Mouse (Mus musculus): Measurements from ENCODE around the gene Mtfp1. TPM values are rescaled to one million over a fixed set of nuclear protein-coding genes. Genes with fewer than 3 reads are reported as not detected.

Gene Mtfp1
- polyA plus RNA-seq, 1 experiment from 2014 or later, result 20.4 TPM

DNA sequence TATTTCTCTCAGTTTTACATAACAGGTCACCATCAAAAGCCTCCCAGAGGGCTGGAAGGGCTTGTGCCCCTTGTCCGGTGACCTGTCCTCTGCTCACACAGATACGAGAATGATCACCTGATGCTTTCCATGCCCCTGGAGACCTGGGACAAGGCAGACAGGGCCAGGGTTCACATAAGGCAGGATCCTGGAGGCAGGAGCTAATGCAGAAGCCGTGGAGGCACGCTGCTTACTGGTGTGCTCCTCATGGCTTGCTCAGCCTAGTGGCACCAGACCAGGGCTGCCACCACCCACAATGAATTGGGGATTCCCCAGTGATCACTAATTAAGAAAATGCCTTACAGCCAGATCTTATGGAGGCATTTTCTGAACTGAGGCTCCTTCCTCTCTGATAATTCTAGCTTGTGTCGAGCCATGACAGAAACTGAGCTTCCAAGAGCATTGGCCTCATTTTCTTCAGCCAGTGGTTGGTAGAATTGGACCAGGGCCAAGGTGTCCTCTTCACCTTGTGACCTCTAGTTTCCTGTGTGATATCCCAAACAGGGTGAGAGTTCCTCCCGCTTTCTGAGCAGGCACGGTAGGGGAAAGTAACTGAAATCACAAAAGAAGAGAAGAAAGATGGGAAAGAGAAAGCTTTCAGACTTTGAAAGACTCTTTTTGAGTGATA, 16.8 kb downstream of the Mtfp1 start:
- no peaks in the 10 kb centered on the region for H3K27me3 ChIP-seq
- no peaks in the 10 kb centered on the region for H3K9me3 ChIP-seq (replicated peaks)
- no peak overlapping the region for H3K4me3 ChIP-seq (replicated peaks)
- no peaks in the 10 kb centered on the region for H3K4me1 ChIP-seq (replicated peaks)
- H3K9ac ChIP-seq, result no peak overlapping the region
- H3K4me2 ChIP-seq, result no peak overlapping the region
- WGBS (ENCODE audit: insufficient replicate concordance), result 56% methylated on average over 7 of the region's 7 CpGs
- no peak for ATAC-seq (ENCODE audit: insufficient read depth)
- H3K36me3 ChIP-seq (replicated peaks), result no peaks in the 10 kb centered on the region
- no peak overlapping the region for H3K27ac ChIP-seq (replicated peaks)

- Histone ChIP-seq H3K27me3 (no peaks in the 10 kb centered on the region), H3K4me2 (no peak overlapping the region), H3K9ac (no peak overlapping the region), H3K4me1 (replicated peaks) (no peaks in the 10 kb centered on the region), H3K36me3 (replicated peaks) (no peaks in the 10 kb centered on the region), H3K4me3 (replicated peaks) (no peak overlapping the region), H3K9me3 (replicated peaks) (no peaks in the 10 kb centered on the region), H3K27ac (replicated peaks) (no peak overlapping the region)
- 11% methylated on average over 8 of the region's 8 CpGs for WGBS (ENCODE audit: insufficient replicate concordance)
- ATAC-seq (ENCODE audit: insufficient read depth), result no peak
These were observed 18.6 kb downstream of the Mtfp1 start for GRCm38 (mm10) chr11:4076633-4077032.

- ATAC-seq (ENCODE audit: insufficient read depth), result no peak
- H3K9ac ChIP-seq, result no peak overlapping the region
- 46% methylated on average over 1 of the region's 1 CpGs for WGBS (ENCODE audit: insufficient replicate concordance)
These were observed 25.6 kb downstream of the Mtfp1 start for GRCm38 (mm10) chr11:4069664-4070063.

GRCm38 (mm10) chr11:4064627-4065122, 30.6 kb downstream of the Mtfp1 start, which contains the start of gene Sec14l3:
Sec14l3 (plus strand) TSS chr11:4064841.
- no peaks in the 10 kb centered on the region for H3K27me3 ChIP-seq
- no peaks in the 10 kb centered on the region for H3K4me1 ChIP-seq (replicated peaks)
- no peak within 1 kb of the TSS for H3K4me2 ChIP-seq
- H3K9me3 ChIP-seq (replicated peaks), result no peaks in the 10 kb centered on the region
- no peak within 1 kb of the TSS for H3K4me3 ChIP-seq (replicated peaks)
- no peaks in the 10 kb centered on the region for H3K36me3 ChIP-seq (replicated peaks)
- no peak within 1 kb of the TSS for H3K27ac ChIP-seq (replicated peaks)
- H3K9ac ChIP-seq, result no peak within 1 kb of the TSS
- ATAC-seq (ENCODE audit: insufficient read depth), result no peak
- 38% methylated on average over 5 of the region's 5 CpGs for WGBS (ENCODE audit: insufficient replicate concordance)

More at GRCm38 (mm10) chr11:4069664-4070063, 25.6 kb downstream of the Mtfp1 start:
- Histone ChIP-seq H3K4me2 (no peak overlapping the region), H3K9me3 (replicated peaks) (no peaks in the 10 kb centered on the region), H3K4me3 (replicated peaks) (no peak overlapping the region), H3K27ac (replicated peaks) (no peak overlapping the region), H3K36me3 (replicated peaks) (no peaks in the 10 kb centered on the region), H3K27me3 (no peaks in the 10 kb centered on the region), H3K4me1 (replicated peaks) (no peaks in the 10 kb centered on the region)

DNA sequence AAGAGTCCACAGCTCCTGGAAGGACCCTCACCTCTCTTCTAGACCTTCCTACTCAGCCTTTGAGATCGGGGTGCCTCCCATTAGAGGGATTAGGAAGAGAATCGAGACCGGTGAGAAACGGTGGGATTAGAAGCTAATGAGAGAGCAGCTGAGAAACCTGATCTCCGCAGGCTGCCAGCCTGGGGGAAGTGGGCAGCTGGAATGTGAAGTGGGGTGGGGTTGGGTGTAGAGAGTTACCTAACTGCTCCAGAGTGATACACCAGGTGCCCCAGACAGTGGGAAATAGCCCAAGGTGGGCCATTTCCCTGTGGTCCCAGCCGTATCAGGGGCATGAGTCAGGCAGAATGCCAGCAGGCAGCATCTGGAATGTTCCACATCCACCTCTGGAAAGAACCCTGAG, 32.3 kb downstream of the Mtfp1 start:
- WGBS (ENCODE audit: insufficient replicate concordance), result 36% methylated on average over 6 of the region's 6 CpGs
- ATAC-seq (ENCODE audit: insufficient read depth), result no peak

GRCm38 (mm10) chr11:4062523-4062922, 32.7 kb downstream of the Mtfp1 start:
- Histone ChIP-seq H3K9me3 (replicated peaks) (no peaks in the 10 kb centered on the region), H3K9ac (no peak overlapping the region), H3K4me3 (replicated peaks) (no peak overlapping the region), H3K27me3 (no peaks in the 10 kb centered on the region), H3K36me3 (replicated peaks) (no peaks in the 10 kb centered on the region), H3K4me1 (replicated peaks) (no peaks in the 10 kb centered on the region), H3K27ac (replicated peaks) (no peak overlapping the region), H3K4me2 (no peak overlapping the region)
- WGBS (ENCODE audit: insufficient replicate concordance), result 71% methylated on average over 4 of the region's 4 CpGs
- ATAC-seq (ENCODE audit: insufficient read depth), result no peak

More for the DNA sequence above, 32.3 kb downstream of the Mtfp1 start:
- no peak overlapping the region for H3K9ac ChIP-seq
- H3K27me3 ChIP-seq, result no peaks in the 10 kb centered on the region
- no peak overlapping the region for H3K4me3 ChIP-seq (replicated peaks)
- H3K4me1 ChIP-seq (replicated peaks), result no peaks in the 10 kb centered on the region
- H3K27ac ChIP-seq (replicated peaks), result no peak overlapping the region
- H3K36me3 ChIP-seq (replicated peaks), result no peaks in the 10 kb centered on the region
- H3K4me2 ChIP-seq, result no peak overlapping the region
- H3K9me3 ChIP-seq (replicated peaks), result no peaks in the 10 kb centered on the region

- Histone ChIP-seq H3K27ac (replicated peaks) (no peak overlapping the region), H3K9me3 (replicated peaks) (no peaks in the 10 kb centered on the region), H3K9ac (no peak overlapping the region), H3K4me3 (replicated peaks) (no peak overlapping the region), H3K27me3 (no peaks in the 10 kb centered on the region), H3K4me2 (no peak overlapping the region), H3K36me3 (replicated peaks) (no peaks in the 10 kb centered on the region), H3K4me1 (replicated peaks) (no peaks in the 10 kb centered on the region)
- no peak for ATAC-seq (ENCODE audit: insufficient read depth)
- 55% methylated on average over 5 of the region's 5 CpGs for WGBS (ENCODE audit: insufficient replicate concordance)
These were observed 34.2 kb downstream of the Mtfp1 start for GRCm38 (mm10) chr11:4060866-4061575.

GRCm38 (mm10) chr11:4053586-4053985, 41.7 kb downstream of the Mtfp1 start:
- Histone ChIP-seq H3K9me3 (replicated peaks) (no peaks in the 10 kb centered on the region), H3K27ac (replicated peaks) (no peak overlapping the region), H3K9ac (no peak overlapping the region), H3K36me3 (replicated peaks) (no peaks in the 10 kb centered on the region), H3K4me2 (no peak overlapping the region), H3K4me3 (replicated peaks) (no peak overlapping the region), H3K4me1 (replicated peaks) (no peaks in the 10 kb centered on the region), H3K27me3 (no peaks in the 10 kb centered on the region)
- no peak for ATAC-seq (ENCODE audit: insufficient read depth)
- WGBS (ENCODE audit: insufficient replicate concordance), result 21% methylated on average over 5 of the region's 5 CpGs

GRCm38 (mm10) chr11:4048438-4048837, 46.8 kb downstream of the Mtfp1 start:
- WGBS (ENCODE audit: insufficient replicate concordance), result 61% methylated on average over 6 of the region's 6 CpGs
- ATAC-seq (ENCODE audit: insufficient read depth), result no peak
- Histone ChIP-seq H3K4me1 (replicated peaks) (no peaks in the 10 kb centered on the region), H3K27me3 (no peaks in the 10 kb centered on the region), H3K27ac (replicated peaks) (no peak overlapping the region), H3K36me3 (replicated peaks) (no peaks in the 10 kb centered on the region), H3K4me2 (no peak overlapping the region), H3K9ac (no peak overlapping the region), H3K4me3 (replicated peaks) (no peak overlapping the region), H3K9me3 (replicated peaks) (no peaks in the 10 kb centered on the region)

DNA sequence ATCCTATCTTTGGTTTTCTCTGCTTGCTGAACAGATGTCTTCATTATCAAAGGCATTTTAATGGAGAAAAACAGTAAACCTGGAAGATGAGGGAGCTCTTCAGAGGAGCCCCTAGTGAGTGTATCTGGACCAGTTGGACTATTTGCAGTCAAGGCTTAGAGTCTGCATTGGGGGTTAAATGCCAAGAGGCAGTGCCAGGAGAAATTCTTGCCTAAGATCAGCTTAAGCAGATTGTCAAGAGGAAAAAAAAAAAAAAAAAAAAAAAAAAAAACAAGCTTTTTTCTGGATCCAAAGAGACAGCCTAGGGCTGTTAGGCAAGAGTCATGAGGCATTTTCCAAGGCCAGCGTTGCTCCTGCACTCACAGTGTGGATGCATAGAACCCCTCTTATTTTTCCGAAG, 47.5 kb downstream of the Mtfp1 start:
- ATAC-seq (ENCODE audit: insufficient read depth), result no peak
- Histone ChIP-seq H3K4me3 (replicated peaks) (no peak overlapping the region), H3K4me2 (no peak overlapping the region), H3K27me3 (no peaks in the 10 kb centered on the region), H3K27ac (replicated peaks) (no peak overlapping the region), H3K9me3 (replicated peaks) (no peaks in the 10 kb centered on the region), H3K4me1 (replicated peaks) (no peaks in the 10 kb centered on the region), H3K36me3 (replicated peaks) (no peaks in the 10 kb centered on the region), H3K9ac (no peak overlapping the region)
- WGBS (ENCODE audit: insufficient replicate concordance), result 70% methylated on average over 2 of the region's 2 CpGs

DNA sequence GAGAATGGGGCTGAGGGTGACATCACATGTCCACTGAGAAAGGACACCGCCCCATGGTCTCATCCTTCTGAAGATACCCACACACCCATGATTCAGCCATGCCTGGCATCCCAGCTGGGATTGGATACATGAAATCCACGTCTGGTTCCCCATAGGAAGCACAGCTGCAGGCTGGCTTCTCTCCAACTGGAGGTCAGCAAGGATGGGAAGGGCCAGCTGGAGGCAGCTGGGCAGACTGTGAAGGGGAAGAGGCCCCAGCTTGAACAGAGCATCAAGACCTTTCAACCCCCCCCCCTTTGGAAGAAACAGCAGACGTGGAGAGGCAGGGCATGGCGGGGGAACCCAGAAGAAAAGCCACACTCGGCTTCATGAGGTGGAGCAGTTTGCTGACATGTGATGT, 48.7 kb downstream of the Mtfp1 start:
- no peaks in the 10 kb centered on the region for H3K4me1 ChIP-seq (replicated peaks)
- 57% methylated on average over 5 of the region's 5 CpGs for WGBS (ENCODE audit: insufficient replicate concordance)
- H3K36me3 ChIP-seq (replicated peaks), result no peaks in the 10 kb centered on the region
- ATAC-seq (ENCODE audit: insufficient read depth), result no peak
- H3K9ac ChIP-seq, result no peak overlapping the region
- H3K9me3 ChIP-seq (replicated peaks), result no peaks in the 10 kb centered on the region
- H3K27ac ChIP-seq (replicated peaks), result no peak overlapping the region
- H3K27me3 ChIP-seq, result no peaks in the 10 kb centered on the region
- H3K4me3 ChIP-seq (replicated peaks), result no peak overlapping the region
- H3K4me2 ChIP-seq, result no peak overlapping the region

Data from liver, embryonic 15.5 days (tissue).